Mouse (Mus musculus): ENCODE measurements around the gene Smok2b.

DNA sequence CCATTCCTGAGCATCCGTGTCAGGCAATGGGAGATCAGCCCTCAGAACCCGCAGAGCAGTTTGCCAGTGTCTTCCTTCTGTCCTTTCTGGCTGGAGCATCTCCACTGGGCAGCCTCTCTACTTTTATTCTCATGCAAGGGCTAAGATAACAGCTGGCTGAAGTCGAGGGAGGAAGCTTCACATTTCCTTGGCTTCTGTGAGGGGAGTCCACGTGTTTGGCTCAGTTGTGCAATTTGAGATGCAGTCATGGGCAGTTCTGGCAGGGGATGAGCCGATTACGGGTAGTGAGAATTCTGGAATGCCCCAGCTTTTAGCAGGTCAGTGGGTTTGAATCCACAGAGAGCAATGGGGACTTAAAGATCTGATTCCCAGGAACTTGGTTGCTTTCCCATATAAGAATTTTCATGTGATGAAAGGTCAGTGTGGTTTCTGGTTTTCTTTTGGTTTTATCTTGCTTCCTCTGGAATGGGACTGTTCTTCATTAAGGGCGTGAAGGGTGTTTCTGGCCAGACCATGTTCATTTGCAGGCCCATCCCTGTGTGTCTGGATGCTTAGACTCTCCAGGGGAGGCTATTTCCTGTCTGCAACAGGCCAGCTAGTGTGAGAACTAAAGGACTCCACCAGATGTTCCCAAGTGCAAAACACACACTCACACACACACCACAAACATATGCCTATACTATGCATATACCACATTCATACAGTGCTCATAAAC, 17.8 kb upstream of the Smok2b start:
- TF ChIP-seq POLR2A (IDR thresholded peaks at IDR 0.05; ENCODE audit: insufficient read depth, low read depth, low read length) (no peak), EP300 (IDR thresholded peaks at IDR 0.05; ENCODE audit: insufficient read depth, low read depth, low read length) (no peak), CTCF (IDR thresholded peaks at IDR 0.05) (no peak)
